Mouse (Mus musculus) kidney, postnatal 10 days (tissue): ENCODE measurements at regions not wholly inside any gene's neighbourhood (a gene's known extent, or its start where the extent isn't known, plus 50 kb on each side); places are given as distances from the start of the nearest gene placed in this dataset.
A peak's percentile ranks its signal among the peaks of the same experiment; 100 is the strongest.

Experiments used
- DNase-seq: peaks from one replicate; pipeline ENCODE4 v3.0.0; 2021; ENCODE audit warnings: mixed read lengths

DNA sequence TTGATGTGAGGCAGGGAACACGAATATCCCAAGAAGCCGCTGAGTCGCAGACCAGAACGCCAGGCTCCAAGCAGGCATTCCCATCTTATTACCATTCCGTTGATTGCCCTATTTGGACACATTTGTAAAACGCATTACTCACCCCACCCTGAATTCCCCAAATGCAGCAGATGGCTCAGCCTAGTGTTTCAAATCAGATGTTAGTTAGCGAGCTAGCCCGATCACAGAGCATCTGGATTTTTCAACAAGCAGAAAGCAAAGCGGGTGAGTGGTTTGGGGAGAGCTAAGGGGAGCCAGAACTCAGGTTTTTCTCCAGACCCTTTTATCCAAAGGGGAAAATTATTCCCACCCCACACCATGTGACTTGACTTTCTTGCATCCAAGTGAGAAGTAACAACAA, 273.2 kb downstream of the Rwdd3 start:
- DNase-seq, result no peak

GRCm38 (mm10) chr3:120897758-120898157, 273.7 kb downstream of the Rwdd3 start:
- DNase-seq, result no peak

DNA sequence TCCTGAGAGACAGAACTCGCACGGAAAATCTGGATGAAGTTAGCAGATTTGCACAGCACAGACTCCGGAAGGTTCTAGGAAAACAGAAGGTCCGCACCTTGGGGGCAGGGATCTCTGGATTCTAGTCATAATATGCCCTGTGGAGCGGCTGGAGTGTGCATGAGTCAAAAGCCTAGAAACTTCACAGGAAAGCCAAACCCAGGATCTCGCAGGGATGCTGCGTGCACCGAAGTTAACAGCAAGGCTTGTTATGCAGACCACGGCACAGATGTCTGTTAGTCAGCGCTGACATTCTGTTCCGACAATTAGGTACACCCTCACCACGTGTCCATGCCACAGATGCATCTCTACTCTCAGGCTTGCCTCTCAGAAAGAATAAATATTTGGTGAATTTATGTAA, 274.3 kb downstream of the Rwdd3 start:
- DNase-seq, result no peak

- DNase-seq, result no peak
Measured at GRCm38 (mm10) chr3:120886063-120886841, 285.2 kb downstream of the Rwdd3 start.

- no peak for DNase-seq
Measured at GRCm38 (mm10) chr3:120885401-120885800, 286.1 kb downstream of the Rwdd3 start.

DNA sequence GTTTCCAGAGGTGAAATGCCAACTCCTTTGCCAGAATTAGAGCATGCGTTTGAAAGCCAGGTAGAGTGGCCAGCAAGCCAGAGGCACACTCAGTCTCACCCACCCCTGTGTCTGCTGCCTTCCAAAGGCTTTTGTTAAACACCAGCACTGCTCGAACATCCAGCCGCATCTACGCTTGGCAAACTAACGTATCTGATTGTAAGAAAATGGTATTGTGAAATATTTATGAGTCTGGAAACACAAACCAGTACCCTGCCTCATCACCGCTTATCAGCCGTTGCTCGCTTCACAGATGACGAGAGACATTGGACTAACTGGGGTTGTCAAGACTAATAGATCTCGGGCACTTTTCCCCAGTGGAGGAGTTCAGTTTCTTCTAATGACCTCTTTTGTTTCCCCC, 287.3 kb downstream of the Rwdd3 start:
- DNase-seq, result no peak

GRCm38 (mm10) chr3:120883650-120884049, 287.8 kb downstream of the Rwdd3 start:
- DNase-seq, result no peak

DNA sequence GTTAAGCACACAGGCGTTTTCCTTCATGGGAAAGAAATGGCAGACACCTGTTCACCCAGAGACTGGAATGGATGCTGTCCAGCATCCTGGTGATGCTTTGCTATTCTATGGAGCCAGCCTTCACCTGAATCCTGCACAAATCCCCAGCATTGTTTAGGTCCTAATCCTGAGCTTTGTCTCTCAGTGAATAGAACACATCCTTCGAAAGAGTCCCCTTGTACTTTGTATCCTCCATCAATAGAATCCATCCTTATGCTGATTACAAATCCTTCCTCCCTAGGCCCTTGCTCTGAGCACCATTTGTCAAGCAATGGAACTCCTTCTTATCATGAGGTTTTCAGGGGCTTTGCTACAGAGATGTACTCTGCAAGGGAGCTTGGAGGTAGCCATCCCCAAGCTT, 292.1 kb downstream of the Rwdd3 start:
- DNase-seq, result no peak

DNA sequence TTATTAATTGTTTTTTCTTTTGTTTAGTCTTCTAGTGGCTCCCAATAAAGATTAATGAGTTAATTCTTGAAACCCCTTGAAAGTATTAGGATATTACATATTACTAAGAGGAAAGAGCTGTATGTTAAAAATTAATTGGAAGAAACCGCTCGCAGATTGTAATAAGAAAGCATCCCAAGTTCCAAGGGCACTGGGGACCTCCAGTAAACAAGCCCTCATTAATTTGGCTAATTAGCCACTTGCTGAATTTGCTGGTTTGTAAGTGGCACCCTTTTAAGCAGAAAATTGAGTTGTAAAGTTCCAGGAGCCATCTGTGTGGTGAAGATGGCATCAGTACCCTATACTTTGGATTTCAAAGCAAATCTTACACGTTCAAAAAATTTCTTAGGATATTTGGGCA, 295.8 kb downstream of the Rwdd3 start:
- no peak for DNase-seq

GRCm38 (mm10) chr3:120865036-120865435, 306.5 kb downstream of the Rwdd3 start:
- no peak for DNase-seq

DNA sequence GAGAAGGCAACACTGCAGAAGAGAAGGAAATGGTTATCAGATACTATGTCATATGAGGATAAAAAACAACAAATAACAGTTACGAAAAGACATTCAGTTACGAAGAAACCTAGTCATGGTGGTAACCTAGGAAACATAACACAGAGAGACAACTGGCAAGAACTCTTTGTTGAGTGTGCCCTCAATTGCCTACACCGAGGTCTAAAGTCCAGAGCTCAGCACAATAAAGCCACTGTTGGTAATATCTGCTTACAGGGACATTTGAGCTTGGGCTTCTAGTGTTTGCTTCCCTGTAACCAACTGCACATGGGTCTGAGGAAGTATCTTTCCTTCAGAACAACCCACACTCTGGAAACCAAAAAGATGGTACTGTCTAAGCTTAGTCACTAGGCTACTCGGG, 309.9 kb downstream of the Rwdd3 start:
- DNase-seq, result no peak

DNA sequence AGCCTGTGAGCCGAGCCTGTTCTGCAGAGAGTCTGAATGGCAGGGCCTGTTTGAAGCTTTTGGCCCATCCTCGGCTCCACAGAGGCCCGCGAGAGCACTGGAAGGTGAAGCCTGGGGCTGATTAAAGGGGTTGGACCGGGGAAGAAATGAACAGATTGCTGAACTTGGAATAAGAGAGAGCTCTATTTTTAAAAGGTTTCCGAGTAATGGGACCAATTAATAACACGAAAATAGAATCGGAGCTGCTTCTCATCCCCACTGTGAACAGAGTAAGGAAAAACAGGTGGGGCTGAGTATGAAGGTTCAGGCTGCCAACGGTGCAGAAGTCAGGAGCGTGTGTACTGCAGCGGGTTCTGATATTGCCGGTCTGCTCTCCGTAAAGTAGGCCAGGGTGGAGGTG, 313.2 kb downstream of the Rwdd3 start:
- no peak for DNase-seq

GRCm38 (mm10) chr3:120854322-120854721, 317.2 kb downstream of the Rwdd3 start:
- DNase-seq, result no peak

GRCm38 (mm10) chr3:120843623-120844022, 327.9 kb downstream of the Rwdd3 start:
- no peak for DNase-seq

DNA sequence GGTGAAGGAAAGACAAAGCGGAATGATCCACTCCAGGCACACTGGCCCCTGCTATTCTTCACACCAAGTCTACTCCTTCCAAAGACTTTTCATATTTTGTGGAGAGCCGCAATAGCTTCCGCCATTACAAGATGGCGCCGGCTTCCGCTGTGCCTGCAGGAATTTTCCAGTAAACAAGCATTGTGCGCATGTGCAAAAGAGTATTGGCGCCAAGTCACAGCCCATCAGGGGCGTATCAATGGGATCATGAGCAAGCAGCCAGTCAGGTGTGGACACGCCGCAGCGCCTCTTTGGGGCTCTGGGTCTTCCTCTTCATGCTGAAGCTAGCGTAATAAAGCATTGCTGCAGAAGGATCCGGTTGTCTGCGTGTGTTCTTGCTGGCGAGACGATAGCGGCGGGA, 348.0 kb downstream of the Rwdd3 start:
- no peak for DNase-seq

DNA sequence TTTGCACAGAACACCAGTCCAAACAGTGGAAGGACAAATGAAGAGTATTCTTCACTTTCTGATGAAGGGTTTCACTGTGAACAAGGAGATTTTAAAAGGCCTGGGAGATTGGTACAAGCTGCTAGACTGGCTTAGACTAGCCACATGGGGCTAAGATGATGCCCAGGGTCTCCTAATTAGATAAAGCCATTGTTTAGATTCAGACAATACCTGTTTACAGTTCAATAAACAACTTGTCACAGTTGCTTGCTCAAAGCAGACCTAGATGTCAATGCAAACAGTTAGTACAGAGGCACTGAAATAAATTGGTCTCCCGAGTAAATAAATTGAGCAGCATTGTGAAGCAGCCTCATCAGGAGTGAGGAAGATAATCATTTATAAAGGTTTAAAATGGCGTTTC, 359.6 kb downstream of the Rwdd3 start:
- DNase-seq, result no peak

DNA sequence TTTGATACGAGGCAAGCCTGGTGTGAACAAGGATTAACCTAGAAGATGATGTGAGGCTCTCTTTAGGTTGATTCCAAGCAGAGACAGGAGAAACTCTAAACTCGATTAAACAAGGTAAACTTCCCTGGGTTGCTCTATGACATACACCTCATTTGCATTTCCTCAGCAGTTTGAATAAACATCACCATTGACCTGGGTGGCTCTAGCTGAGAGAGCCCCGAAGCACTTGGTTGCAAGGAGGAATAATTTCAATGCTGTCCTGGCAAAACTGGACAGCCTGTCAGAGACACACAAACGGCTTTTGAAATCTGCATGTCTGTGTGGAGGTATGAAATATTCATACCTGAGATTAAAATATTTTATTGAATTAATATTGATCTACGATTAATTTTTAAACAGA, 361.0 kb downstream of the Rwdd3 start:
- DNase-seq, result no peak

GRCm38 (mm10) chr3:120810048-120810447, 361.4 kb downstream of the Rwdd3 start:
- no peak for DNase-seq

DNA sequence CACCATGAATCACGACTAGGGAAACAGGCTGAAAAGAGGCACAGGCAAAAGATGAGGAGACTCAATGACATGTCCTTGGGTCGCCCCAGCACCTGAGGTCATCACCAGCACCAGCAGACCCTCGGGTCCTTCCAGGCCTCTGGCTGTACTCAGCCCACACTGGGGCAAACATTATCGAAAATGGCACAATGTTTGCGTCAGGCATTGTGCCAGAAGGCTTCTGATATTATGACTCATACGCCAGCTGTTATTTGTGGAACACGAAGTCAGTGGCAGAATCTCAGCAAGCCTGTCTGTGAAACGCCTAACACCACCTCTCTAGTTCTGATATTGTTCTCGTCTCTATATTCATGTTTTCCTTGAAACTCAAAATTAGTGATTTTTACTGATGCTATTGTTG, 384.8 kb downstream of the Rwdd3 start:
- no peak for DNase-seq

- no peak for DNase-seq
Measured at GRCm38 (mm10) chr3:120781486-120781885, 390.0 kb downstream of the Rwdd3 start.

- peak; percentile 4 for DNase-seq
Measured at GRCm38 (mm10) chr3:120779091-120779490, 392.4 kb downstream of the Rwdd3 start.

GRCm38 (mm10) chr3:120774951-120775350, 396.5 kb downstream of the Rwdd3 start:
- no peak for DNase-seq

DNA sequence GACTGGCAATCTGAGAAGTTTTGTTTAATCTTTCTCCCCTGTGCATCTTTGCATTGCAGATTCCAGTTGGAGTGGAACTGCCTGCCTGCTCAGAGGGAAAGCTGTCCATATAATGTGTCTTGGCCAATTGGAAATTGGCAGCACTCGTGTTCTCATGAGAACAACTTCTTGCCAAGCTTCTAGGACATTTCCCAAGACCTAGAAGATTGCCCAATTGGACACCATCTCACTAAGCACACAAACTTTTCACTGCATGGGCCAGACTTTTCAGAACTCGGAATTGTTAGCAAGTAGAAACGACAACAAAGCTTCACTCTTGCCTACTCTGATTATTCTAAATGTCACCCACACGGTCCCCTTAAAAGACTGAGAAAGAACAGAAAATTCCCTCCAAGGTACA, 409.8 kb downstream of the Rwdd3 start:
- no peak for DNase-seq

- DNase-seq, result no peak
Measured at GRCm38 (mm10) chr3:120761223-120761622, 410.3 kb downstream of the Rwdd3 start.

GRCm38 (mm10) chr3:120748513-120748912, 423.0 kb downstream of the Rwdd3 start:
- no peak for DNase-seq
